10 mouse cellular contexts compared by ENCODE assay signal in the genomic region with DNA sequence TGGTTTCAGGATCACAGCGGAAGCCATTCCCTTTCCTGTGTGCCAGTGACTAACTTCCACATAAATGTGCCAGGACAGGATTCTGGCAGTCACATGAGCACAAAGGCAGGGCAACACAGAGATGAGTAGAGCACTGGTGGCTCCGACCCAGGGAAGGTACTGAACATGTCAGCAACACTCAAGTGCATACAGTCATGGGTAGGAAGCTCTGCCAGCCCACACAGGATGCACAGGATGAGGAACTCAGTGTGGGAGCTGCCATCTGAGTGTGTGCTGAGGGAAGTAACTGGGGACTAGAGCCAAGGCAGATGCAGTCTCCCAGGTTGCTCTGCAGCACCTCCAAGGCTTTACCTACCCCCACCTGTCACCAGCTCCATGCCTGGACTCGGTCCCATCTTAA. TPM values are rescaled to one million over a fixed set of nuclear protein-coding genes. Genes with fewer than 3 reads are reported as not detected.
DNase-seq lines count a peak whose midpoint lies in the region; ATAC-seq and TF ChIP-seq lines count a peak whose summit lies in the region.
"Had no signal": no experiment of that assay in that cellular context is flagged by ENCODE, and none has a peak within 500 bp of the region (broad histone marks: within the 10 kb centered on the region; RNA-seq: fewer than 3 reads in every experiment).

No protein-coding gene starts in this region.

- H3K9ac ChIP-seq in MEL (ENCODE audit: control insufficient read depth, low read depth, low read length, poor library complexity, severe bottlenecking), result no peak overlapping the region
- H3K9ac ChIP-seq: hindbrain, embryonic 13.5 days had no signal

- H3K4me3 ChIP-seq in MEL (ENCODE audit: control insufficient read depth in 1 of 2, insufficient read depth in 1 of 2, low read depth in 2 of 2, low read length in 2 of 2), result no peak overlapping the region
- H3K4me3 ChIP-seq in bone marrow macrophage, adult 2 months (ENCODE audit: insufficient read depth, low read length), result peak overlapping the region; percentile 5
- H3K4me3 ChIP-seq: hindbrain, embryonic 13.5 days had no signal

- no peak for ATAC-seq in activated CD4-positive, CD25-positive, alpha-beta regulatory T cell, adult 4 months
- ATAC-seq: Patski had no signal

- TF ChIP-seq EP300 in MEL (IDR thresholded peaks at IDR 0.05; ENCODE audit: low read depth in 1 of 2, low read length in 2 of 2), result no peak

- peak; percentile 37 for DNase-seq in layer of hippocampus, adult 11-12 months (ENCODE audit: low spot score)
- no peak for DNase-seq in layer of hippocampus, postnatal 36 days
- peak; percentile 25 for DNase-seq in MEL (ENCODE audit: low read depth, low spot score)
- peak; percentile 58 for DNase-seq in lung, postnatal 25 days (ENCODE audit: low spot score)
- no peak for DNase-seq in ovary, postnatal 36 days (ENCODE audit: low spot score)

- TF ChIP-seq POLR2A in MEL (IDR thresholded peaks at IDR 0.05; ENCODE audit: control insufficient read depth in 1 of 2, insufficient read depth in 1 of 2, low read depth in 1 of 2, low read length in 2 of 2, poor library complexity in 1 of 2), result no peak
- no peak for TF ChIP-seq POLR2A in bone marrow macrophage, adult 2 months (IDR thresholded peaks at IDR 0.05; ENCODE audit: borderline replicate concordance, low read depth, low read length)

- H3K79me2 ChIP-seq in MEL (ENCODE audit: control insufficient read depth, insufficient read depth, low read length, poor library complexity), result no peaks in the 10 kb centered on the region; the same call in none of the 2 replicates

- TF ChIP-seq CTCF in MEL (IDR thresholded peaks at IDR 0.05 in 2 of 3, conservative IDR thresholded peaks at IDR 0.05 in 1 of 3; ENCODE audit: control insufficient read depth in 1 of 3, insufficient read depth in 1 of 3, low read depth in 2 of 3, low read length in 3 of 3, poor library complexity in 1 of 3, severe bottlenecking in 1 of 3), result no peak
- no peak for TF ChIP-seq CTCF in bone marrow macrophage, adult 2 months (IDR thresholded peaks at IDR 0.05; ENCODE audit: low read depth, low read length)

- TF ChIP-seq RAD21 in MEL (IDR thresholded peaks at IDR 0.05; ENCODE audit: low read depth, low read length), result no peak

- no peaks in the 10 kb centered on the region for H3K9me3 ChIP-seq in MEL (replicated peaks; ENCODE audit: insufficient read depth, low read length)
- H3K9me3 ChIP-seq: hindbrain, embryonic 13.5 days had no signal

- peaks cover 0 to 10% of the 10 kb centered on the region in 2 experiments; a peak in 2 of 4 replicates for H3K36me3 ChIP-seq in MEL (ENCODE audit: control insufficient read depth in 1 of 2, insufficient read depth in 2 of 2, low read length in 2 of 2)

- H3K4me1 ChIP-seq in MEL (ENCODE audit: control insufficient read depth in 1 of 2, insufficient read depth in 2 of 2, low read length in 2 of 2), result peaks cover 5 to 7% of the 10 kb centered on the region in 2 experiments
- H3K4me1 ChIP-seq in bone marrow macrophage, adult 2 months (ENCODE audit: control insufficient read depth, insufficient read depth, low read length), result peaks cover 39% of the 10 kb centered on the region

- no peaks in the 10 kb centered on the region for H3K27me3 ChIP-seq in MEL (ENCODE audit: control insufficient read depth in 1 of 2, insufficient read depth in 2 of 2, low read length in 2 of 2)
- H3K27me3 ChIP-seq: hindbrain, embryonic 13.5 days; Patski had no signal

- no peak overlapping the region for H3K27ac ChIP-seq in MEL (ENCODE audit: control insufficient read depth, low read depth, low read length)
- peak overlapping the region; percentile 96 for H3K27ac ChIP-seq in bone marrow macrophage, adult 2 months (ENCODE audit: insufficient read depth, low read depth, low read length)
- H3K27ac ChIP-seq: hindbrain, embryonic 13.5 days had no signal

TF ChIP-seq in MEL, 35 proteins besides CTCF, POLR2A, EP300 and RAD21:
- no peak for TF ChIP-seq ETS1 (IDR thresholded peaks at IDR 0.05; ENCODE audit: low read depth, low read length)
- TF ChIP-seq MAX (IDR thresholded peaks at IDR 0.05; ENCODE audit: low read length), result no peak
- TF ChIP-seq MXI1 (IDR thresholded peaks at IDR 0.05; ENCODE audit: low read depth, low read length), result no peak
- TF ChIP-seq ZNF384 (IDR thresholded peaks at IDR 0.05; ENCODE audit: low read depth, low read length), result no peak
- TF ChIP-seq JUND (IDR thresholded peaks at IDR 0.05; ENCODE audit: low read depth, low read length), result no peak
- TF ChIP-seq ZC3H11A (IDR thresholded peaks at IDR 0.05; ENCODE audit: low read depth, low read length), result no peak
- no peak for TF ChIP-seq TBP (IDR thresholded peaks at IDR 0.05; ENCODE audit: low read depth, low read length)
- TF ChIP-seq MAZ (IDR thresholded peaks at IDR 0.05; ENCODE audit: low read depth, low read length), result no peak

RNA-seq across cellular contexts. Expression of gene Dguok, which starts 4.1 kb away (rescaled TPM):
- total RNA-seq in layer of hippocampus, postnatal 36 days (2021), result 10 to 100 TPM; 32.7 to 41.9 TPM
- 12.6 and 13.4 TPM in 2 replicates for total RNA-seq in MEL (2012; rRNA removed)
- 10 to 100 TPM in 1 of 2 experiments, not detected in 1; 21.0 TPM for polyA plus RNA-seq in MEL (2012; ENCODE audit: insufficient read depth in 1 of 2, insufficient read length in 2 of 2, low read depth in 1 of 2, low replicate concordance in 2 of 2, missing spikeins in 1 of 2)
- 61.5 and 63.2 TPM in 2 replicates for polyA plus RNA-seq in bone marrow macrophage, adult 2 months (2012; ENCODE audit: insufficient read depth, insufficient read length, missing spikeins)
- 10 to 100 TPM; 65.1 to 79.0 TPM for polyA plus RNA-seq in activated CD4-positive, CD25-positive, alpha-beta regulatory T cell, adult 4 months (2017; shearing (Covaris generic))

RNA-seq across cellular contexts. Expression of gene Actg2, which starts 33.4 kb away (rescaled TPM):
- not detected for total RNA-seq in layer of hippocampus, postnatal 36 days (2021)
- 0.27 TPM in 1 of 2 replicates, not detected in the other for total RNA-seq in MEL (2012; rRNA removed)
- polyA plus RNA-seq in MEL (2012; ENCODE audit: insufficient read depth in 1 of 2, insufficient read length in 2 of 2, low read depth in 1 of 2, low replicate concordance in 2 of 2, missing spikeins in 1 of 2), result under 1 TPM in 1 of 2 experiments, not detected in 1; 0.07 TPM
- polyA plus RNA-seq in bone marrow macrophage, adult 2 months (2012; ENCODE audit: insufficient read depth, insufficient read length, missing spikeins), result 4.6 and 4.7 TPM in 2 replicates
- 10 to 100 TPM; 36.5 to 47.4 TPM for polyA plus RNA-seq in activated CD4-positive, CD25-positive, alpha-beta regulatory T cell, adult 4 months (2017; shearing (Covaris generic))
- total RNA-seq: layer of hippocampus, postnatal 25 days had no signal

RNA-seq across cellular contexts. Expression of gene Tet3, which starts 43.8 kb away (rescaled TPM):
- total RNA-seq in layer of hippocampus, postnatal 36 days (2021), result 10 to 100 TPM; 58.9 to 67.8 TPM
- total RNA-seq in MEL (2012; rRNA removed), result 11.0 and 11.6 TPM in 2 replicates
- polyA plus RNA-seq in MEL (2012; ENCODE audit: insufficient read depth in 1 of 2, insufficient read length in 2 of 2, low read depth in 1 of 2, low replicate concordance in 2 of 2, missing spikeins in 1 of 2), result 10 to 100 TPM; 22.9 to 35.3 TPM
- 46.8 and 46.9 TPM in 2 replicates for polyA plus RNA-seq in bone marrow macrophage, adult 2 months (2012; ENCODE audit: insufficient read depth, insufficient read length, missing spikeins)
- 10 to 100 TPM; 17.2 to 23.9 TPM for polyA plus RNA-seq in activated CD4-positive, CD25-positive, alpha-beta regulatory T cell, adult 4 months (2017; shearing (Covaris generic))

Comparison
In these comparisons a context has a peak if more than half of its experiments do, and no peak if none do; other contexts are left out.
1. DNase-seq: peak in layer of hippocampus, adult 11-12 months (single experiment), MEL (single experiment) and lung, postnatal 25 days (single experiment); none in layer of hippocampus, postnatal 36 days (0 of 2) and ovary, postnatal 36 days (single experiment).